Mouse (Mus musculus): ENCODE measurements around the gene Cox8a.

GRCm38 (mm10) chr19:7218753-7219152 lies 1.3 kb upstream of the Cox8a start:
- TF ChIP-seq POLR2A (IDR thresholded peaks at IDR 0.05; ENCODE audit: control insufficient read depth in 1 of 2, insufficient read depth in 1 of 2, low read depth in 1 of 2, low read length in 2 of 2, poor library complexity in 1 of 2) (no peak), TAL1 (IDR thresholded peaks at IDR 0.05; ENCODE audit: low read length) (no peak), CTCF (IDR thresholded peaks at IDR 0.05 in 2 of 3, conservative IDR thresholded peaks at IDR 0.05 in 1 of 3; ENCODE audit: control insufficient read depth in 1 of 3, insufficient read depth in 1 of 3, low read depth in 2 of 3, low read length in 3 of 3, poor library complexity in 1 of 3, severe bottlenecking in 1 of 3) (no peak), RAD21 (IDR thresholded peaks at IDR 0.05; ENCODE audit: low read depth, low read length) (no peak), GATA1 (IDR thresholded peaks at IDR 0.05; ENCODE audit: low read depth, low read length) (no peak), CHD2 (IDR thresholded peaks at IDR 0.05; ENCODE audit: low read length) (no peak)

All from MEL (cell line).